Mouse (Mus musculus) layer of hippocampus, adult 9-11 months (tissue): ENCODE results near the gene Gnb4.

ENCODE experiments used
- DNase-seq: peaks from one replicate; pipeline ENCODE4 v3.0.0; 2022

The Gnb4 gene

DNA sequence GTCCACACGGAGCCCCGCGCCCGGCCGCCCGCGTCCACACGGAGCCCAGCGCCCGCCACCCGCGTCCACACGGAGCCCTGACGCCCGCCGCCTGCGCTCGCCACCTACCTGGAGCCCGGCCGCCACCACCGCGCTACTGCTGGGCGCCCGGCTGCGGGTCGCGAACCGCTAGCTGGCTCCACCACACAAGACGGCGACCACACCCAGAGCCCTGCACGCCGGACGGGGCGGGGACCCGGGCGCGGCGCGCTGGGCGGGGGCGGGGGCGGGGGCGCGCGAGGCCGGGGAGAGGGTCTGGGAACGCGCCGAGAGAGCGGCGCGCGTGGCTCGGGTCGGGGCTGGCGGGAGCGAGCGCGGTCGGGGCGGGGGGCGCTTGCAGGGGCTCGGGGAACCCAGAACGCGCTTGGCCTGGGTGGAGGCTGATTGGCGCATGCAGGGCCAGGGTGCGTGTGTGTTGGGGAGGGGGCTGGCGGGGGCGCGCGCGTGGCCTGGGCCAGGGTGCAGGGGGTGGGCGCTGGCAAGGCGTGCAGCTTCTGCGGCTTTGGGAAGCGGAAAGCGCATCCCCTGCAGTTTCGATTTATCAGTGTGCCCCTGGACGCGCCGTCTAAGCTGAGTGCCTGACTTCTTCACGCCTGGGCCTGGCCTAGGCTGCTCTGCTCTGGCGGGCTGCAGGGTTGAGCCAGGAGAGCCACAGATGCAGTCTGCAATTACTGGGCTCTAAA, at the start of gene Gnb4:
Gene Gnb4 (minus strand): TSS at position 255 of the 722 bp plus-strand sequence.
- no peak for DNase-seq

DNA sequence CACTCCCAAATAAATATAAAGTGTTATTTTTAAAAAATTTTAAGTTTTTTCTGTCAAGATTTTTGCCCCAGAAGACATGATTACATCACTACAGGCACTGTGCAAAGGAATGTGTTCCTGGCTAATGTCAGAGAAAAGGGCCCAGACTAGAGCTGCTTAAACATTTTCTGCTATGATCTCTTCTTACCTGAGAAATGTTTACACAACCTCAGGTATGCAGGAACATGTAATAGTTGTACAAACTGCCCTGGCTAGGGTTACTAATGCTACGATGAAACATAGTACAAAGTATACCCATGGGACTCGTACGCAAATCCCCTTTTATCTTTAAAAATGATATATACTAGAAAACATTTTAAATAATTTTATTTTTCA, 45.2 kb upstream of the Gnb4 start:
- DNase-seq: no peak

DNA sequence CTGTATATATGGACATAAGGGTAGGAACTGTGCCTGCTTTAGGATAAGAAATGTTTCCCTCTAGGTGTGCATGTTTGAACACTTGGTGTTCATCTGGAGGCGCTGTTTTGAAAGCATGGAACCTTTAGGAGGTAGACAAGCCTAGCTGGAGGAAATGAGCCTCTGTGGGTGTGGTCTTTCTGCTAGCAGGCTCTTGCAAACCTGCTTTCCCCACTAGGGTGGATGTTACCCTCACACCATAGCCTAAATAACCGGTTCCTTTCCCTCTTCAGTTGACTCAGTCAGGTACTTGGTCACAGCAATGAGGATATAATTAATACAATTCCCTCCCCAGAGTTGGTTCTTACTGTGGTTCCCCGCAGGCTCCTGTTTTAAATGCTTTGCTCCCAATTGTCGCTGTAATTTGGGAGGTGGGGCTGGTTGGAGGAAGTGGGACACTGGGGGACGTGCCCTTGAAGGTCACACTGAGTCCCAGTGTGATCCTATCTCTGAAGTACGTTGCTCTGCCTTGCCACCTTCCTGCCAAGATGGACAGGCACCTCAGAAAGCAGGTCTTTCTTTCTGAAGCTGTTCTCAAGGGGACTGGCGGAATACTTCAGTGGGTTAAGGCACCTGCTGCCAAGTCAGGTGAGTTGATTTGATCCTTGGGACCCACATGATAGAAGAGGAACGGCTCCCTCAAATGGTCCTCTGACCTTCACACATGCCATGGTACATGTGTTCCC, 44.6 kb upstream of the Gnb4 start:
- no peak for DNase-seq

GRCm38 (mm10) chr3:32660276-32660675, 43.9 kb upstream of the Gnb4 start:
- no peak for DNase-seq

- no peak for DNase-seq
Measured at GRCm38 (mm10) chr3:32659506-32659905, 43.1 kb upstream of the Gnb4 start.

DNA sequence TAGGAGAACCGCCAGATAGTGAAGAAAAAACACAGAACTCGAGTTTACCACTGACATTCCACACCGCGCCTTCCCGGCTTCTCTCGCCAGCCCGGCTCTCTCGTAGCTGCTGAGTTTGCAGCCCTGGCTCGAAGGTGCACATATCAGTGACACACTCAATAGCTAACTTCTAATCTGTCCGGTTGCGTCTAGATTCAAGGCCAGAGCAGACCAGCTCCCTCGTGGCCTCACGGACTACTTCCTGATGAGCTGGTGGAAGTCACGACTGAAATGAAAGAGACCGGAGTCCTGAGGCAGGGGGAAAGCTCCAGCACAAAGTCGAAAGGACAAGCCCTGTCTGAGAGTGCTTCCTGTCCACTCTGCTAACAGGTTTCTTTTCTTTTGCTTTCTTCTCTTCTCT, 42.4 kb upstream of the Gnb4 start:
- no peak for DNase-seq

- DNase-seq: no peak
Measured at GRCm38 (mm10) chr3:32658401-32658800, 42.0 kb upstream of the Gnb4 start.

DNA sequence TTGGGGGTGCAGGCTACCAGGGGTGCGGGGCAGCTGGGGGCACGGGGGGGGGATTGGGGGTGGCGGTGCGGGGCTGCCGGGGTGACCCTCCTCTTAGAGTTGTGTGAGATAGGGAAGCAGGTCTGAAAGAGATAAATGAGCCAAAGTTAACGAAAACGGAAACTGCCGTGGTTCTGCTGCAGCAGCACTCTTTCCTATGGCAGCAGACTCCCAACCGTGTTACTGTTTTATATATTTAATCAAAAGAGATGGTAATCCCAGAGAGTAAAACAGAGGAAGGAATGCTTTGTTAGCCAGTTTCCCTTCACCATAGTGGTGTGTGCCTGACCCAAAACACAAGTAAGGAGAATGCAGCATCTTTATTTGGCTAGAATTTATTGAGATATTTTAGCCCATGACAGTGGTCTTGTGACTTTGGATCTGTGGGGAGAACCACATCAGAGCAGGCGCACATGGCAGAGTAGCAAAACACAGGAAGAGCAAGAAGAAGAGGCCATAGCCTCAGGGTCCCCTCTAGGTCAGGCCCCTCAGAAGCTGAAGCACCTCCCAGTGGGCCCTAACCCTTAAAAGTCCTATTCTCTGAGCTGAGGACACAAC, 40.1 kb upstream of the Gnb4 start:
- no peak for DNase-seq

DNA sequence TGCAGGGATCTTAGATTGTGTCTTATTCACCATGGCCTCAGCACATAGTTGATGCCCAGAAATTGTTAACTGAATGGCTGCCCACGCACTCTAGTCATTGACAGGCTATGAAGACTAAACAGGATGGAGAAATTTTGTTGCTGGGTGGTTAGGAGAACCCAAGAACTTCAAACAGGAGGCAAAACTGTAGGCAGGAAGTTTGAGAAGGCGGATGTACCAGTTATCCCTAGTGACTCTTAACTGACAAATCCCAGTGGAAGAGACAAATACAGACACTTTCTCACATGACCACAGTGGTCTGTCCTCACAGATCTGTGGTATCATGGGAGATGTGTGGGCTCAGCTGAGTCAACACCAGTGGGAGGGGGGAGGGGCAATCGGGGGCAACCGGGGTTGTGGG, 39.6 kb upstream of the Gnb4 start:
- DNase-seq: no peak

DNA sequence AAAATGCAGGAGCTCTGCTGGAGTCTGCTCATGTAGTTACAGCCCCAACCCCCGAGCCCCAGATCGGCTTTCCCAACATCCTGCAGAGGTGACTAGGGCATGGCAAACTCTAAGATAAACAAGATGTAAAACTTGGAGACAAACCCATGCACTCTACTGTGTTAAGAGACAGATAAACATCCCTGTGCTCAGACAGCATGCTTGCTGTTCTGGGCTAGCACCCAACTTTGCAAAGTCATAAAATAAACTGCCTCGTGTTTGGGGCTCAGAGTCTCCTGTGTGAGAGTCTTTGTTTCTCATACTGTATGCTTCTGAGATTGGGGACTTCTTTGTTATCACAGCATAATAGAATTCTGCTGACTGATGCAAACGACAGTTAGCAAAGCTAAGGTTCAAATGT, 36.4 kb upstream of the Gnb4 start:
- DNase-seq: no peak

DNA sequence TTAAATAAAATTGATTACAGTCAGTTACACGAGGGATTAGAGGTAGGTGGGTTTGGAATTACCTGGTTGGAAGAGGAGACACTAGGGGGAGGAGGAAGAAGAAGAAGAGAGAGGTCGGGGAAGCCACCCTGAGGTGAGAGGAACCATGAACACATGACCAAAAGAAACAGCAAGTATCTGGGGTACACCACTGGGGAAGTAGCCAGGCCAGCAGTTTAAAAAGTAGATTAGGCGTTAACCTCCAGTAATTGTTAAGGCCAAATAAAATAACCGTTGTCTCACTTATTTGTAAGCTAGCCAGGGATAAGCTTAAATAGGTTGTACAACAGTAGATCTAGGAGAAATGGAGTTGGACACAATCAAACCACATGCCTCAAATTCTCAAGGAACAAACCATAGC, 32.9 kb upstream of the Gnb4 start:
- DNase-seq: no peak

GRCm38 (mm10) chr3:32646918-32647317, 30.5 kb upstream of the Gnb4 start:
- no peak for DNase-seq

GRCm38 (mm10) chr3:32644751-32645150, 28.4 kb upstream of the Gnb4 start:
- DNase-seq: no peak

GRCm38 (mm10) chr3:32642116-32642515, 25.7 kb upstream of the Gnb4 start:
- no peak for DNase-seq

DNA sequence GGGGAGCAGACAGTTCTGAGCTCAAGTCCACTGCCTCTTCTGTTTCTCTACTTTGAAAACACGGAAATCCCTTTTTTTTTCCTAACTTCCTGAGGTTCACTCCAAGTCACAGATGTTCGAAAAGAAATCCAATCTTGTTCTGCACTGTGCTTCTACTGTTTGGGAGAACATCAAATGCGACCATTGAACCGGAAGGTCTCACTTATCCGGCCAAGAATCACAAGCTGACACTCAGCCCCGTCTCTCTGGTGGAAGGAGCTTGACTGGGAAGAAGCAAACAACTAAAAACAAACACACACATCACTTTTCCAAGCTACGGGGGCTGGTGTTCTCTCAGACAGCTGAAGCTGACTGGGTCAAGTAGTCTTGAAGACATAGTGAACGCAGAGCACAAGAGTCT, 21.9 kb upstream of the Gnb4 start:
- no peak for DNase-seq

GRCm38 (mm10) chr3:32632760-32633264, 16.4 kb upstream of the Gnb4 start:
- no peak for DNase-seq

GRCm38 (mm10) chr3:32630210-32630609, 13.8 kb upstream of the Gnb4 start:
- DNase-seq: no peak

DNA sequence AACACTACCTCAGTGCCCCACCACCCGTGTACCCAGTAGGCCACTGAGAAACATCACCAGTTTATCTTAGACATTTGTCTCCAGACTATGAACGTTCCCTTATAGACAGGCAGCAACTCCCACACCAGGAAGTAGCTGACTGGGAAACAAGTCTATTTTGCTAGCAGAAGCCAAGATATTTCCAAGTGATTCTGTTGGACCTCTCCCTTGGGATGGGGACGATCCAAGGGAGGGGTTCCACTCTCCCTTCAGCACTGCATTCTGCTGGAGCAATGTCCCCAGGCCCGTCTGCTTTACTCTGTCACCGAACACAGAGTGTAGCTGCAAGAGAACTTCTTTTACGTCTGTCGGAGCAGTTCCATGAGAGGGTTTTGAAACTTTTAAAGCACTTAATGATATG, 11.8 kb upstream of the Gnb4 start:
- DNase-seq: no peak

DNA sequence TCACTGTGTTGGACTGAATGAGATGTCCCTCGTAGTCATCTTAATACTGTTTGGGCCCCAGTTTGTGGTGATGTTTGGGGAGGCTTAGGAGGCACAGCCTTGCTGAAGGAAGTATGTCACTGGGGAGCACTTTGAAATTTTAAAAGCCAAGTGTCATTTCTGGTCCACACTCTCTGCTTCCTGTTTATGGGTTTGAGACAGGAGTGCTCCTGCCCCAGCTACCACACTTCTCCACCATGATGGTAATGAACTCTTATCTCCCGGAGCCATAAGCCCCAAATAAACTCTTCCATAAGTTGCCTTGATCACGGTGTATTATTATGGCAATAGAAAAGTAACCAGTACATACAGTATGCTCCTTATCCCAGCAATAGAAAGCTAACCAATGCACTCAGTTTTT, 5.7 kb upstream of the Gnb4 start:
- DNase-seq: no peak

GRCm38 (mm10) chr3:32621658-32622057, 5.3 kb upstream of the Gnb4 start:
- DNase-seq: no peak

DNA sequence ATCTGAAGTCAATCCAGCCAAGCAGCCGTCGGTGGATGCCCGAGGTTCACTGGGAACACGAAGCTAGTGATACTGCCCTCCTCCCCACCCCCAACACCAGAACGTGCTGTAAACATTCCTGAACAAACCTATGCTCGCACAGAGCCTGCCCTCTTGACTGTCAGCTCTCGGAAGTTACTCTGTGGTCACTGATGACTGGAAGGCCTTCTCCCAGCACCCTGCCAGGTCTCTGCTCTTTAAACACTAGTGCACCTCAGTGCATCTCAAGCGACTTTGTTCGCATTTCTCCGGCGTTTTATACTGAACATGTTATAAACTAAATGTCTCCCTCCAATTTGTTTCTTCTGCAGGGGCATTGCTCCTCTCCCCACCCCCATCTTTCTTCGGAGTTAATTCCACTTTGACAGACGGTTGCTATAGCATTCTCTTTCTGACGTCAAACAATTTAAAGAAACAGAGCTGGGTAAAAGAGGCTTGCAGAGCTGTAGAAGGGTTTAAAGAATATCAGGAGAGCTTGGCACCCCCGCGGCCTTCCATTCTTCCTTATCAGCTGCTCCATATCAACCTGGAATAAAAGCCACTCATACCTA, 763 bp upstream of the Gnb4 start:
- DNase-seq: no peak

DNA sequence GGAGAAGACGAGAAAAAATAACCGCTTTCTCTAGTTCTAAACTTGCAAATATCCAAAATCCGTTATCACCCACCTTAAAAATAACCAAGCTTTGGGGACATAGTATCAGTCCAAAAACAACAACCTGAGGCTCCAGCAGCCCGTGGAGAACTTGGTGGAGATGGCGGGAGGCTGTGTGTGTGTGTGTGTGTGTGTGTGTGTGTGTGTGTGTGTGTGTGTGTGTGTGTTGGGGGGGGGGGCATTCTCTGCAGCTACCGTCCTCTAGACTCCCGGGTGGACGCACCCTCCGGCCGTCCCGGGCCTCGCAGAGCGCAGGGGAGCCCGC, 417 bp downstream of the Gnb4 start:
- no peak for DNase-seq

DNA sequence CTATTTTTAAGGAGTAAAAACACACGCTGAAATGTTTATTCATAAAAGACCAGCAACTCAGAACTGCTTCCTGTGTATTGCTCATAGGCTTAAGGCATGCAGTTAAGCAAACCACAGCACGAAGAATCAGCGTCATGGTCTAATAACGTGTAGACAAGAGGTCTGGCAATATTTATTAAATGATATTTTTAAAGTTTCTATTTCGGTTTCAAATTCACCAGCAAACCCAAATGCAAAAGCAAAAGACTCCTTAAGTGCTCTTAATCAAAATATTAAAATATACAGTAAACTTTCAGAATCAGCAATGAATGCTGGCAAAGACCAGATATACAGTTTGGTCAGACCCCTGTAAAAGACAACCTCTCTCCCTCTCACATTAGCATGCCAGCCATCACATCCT, 1.0 kb downstream of the Gnb4 start:
- DNase-seq: no peak

DNA sequence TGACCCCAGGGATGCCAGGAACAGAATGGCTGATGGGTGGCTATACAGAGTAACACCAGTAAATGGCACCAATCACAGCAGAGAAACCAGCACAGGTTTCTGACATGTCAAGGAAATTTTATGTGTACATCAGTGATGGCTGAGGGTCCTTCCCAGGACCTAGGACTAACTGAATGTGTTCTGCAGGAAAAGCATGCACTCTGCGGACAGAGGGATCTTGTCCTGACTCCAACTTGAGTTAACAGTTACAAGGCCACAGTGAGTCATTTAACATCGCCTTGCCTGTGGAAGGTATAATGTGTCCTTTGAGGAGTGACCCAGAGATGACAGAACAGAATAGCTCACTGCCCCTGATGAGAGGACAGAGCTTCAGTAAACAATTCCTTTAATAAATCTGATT, 1.6 kb downstream of the Gnb4 start:
- no peak for DNase-seq
